In genomic region chr13:3896913-3897312, GRCm38 (mm10) we compare ENCODE assay signal across 9 mouse cellular contexts. TPM values are rescaled to one million over a fixed set of nuclear protein-coding genes. Genes with fewer than 3 reads are reported as not detected.
DNase-seq lines count a peak whose midpoint lies in the region; ATAC-seq and TF ChIP-seq lines count a peak whose summit lies in the region.
"Had no signal": no experiment of that assay in that cellular context is flagged by ENCODE, and none has a peak within 500 bp of the region (broad histone marks: within the 10 kb centered on the region; RNA-seq: fewer than 3 reads in every experiment).

No protein-coding gene starts in this region.

- no peaks in the 10 kb centered on the region for H3K36me3 ChIP-seq in hindbrain, embryonic 14.5 days (replicated peaks; ENCODE audit: control insufficient read depth, insufficient read depth)
- H3K36me3 ChIP-seq in hindbrain, embryonic 16.5 days (ENCODE audit: control insufficient read depth, insufficient read depth, low read length), result no peaks in the 10 kb centered on the region
- H3K36me3 ChIP-seq in ES-E14 (ENCODE audit: control insufficient read depth, insufficient read depth, low read length, poor library complexity, severe bottlenecking), result peaks cover 4% of the 10 kb centered on the region; the same call in 1 of the 2 replicates

- no peak overlapping the region for H3K9ac ChIP-seq in hindbrain, embryonic 14.5 days
- H3K9ac ChIP-seq in hindbrain, embryonic 16.5 days (ENCODE audit: low read depth, low read length), result no peak overlapping the region
- no peak overlapping the region for H3K9ac ChIP-seq in ES-E14 (ENCODE audit: insufficient read depth, low read depth, low read length, poor library complexity, severe bottlenecking)
- H3K9ac ChIP-seq: embryonic facial prominence, embryonic 15.5 days had no signal

- no peak overlapping the region for H3K4me3 ChIP-seq in hindbrain, embryonic 14.5 days (replicated peaks; ENCODE audit: low read length)
- no peak overlapping the region for H3K4me3 ChIP-seq in hindbrain, embryonic 16.5 days (ENCODE audit: low read length)
- H3K4me3 ChIP-seq in ES-E14 (ENCODE audit: insufficient read depth in 1 of 2, low read depth in 1 of 2, low read length in 2 of 2, poor library complexity in 1 of 2, severe bottlenecking in 1 of 2), result no peak overlapping the region
- H3K4me3 ChIP-seq in cerebellum, adult 2 months (replicated peaks; ENCODE audit: insufficient read depth, low read depth, low read length), result no peak overlapping the region
- H3K4me3 ChIP-seq: embryonic facial prominence, embryonic 15.5 days had no signal

- H3K27ac ChIP-seq in hindbrain, embryonic 14.5 days, result no peak overlapping the region
- no peak overlapping the region for H3K27ac ChIP-seq in hindbrain, embryonic 16.5 days (ENCODE audit: low read depth, low read length)
- no peak overlapping the region for H3K27ac ChIP-seq in ES-E14 (ENCODE audit: insufficient read depth, low read depth, low read length, poor library complexity, severe bottlenecking)
- H3K27ac ChIP-seq in cerebellum, adult 2 months (ENCODE audit: insufficient read depth, low read length), result no peak overlapping the region
- H3K27ac ChIP-seq: embryonic facial prominence, embryonic 15.5 days had no signal

- no peak for ATAC-seq in hindbrain, embryonic 14.5 days (ENCODE audit: low FRiP score)
- ATAC-seq in hindbrain, embryonic 16.5 days, result no peak; the same call in 1 of the 2 replicates

- H3K4me2 ChIP-seq in hindbrain, embryonic 14.5 days (replicated peaks), result no peak overlapping the region
- H3K4me2 ChIP-seq in hindbrain, embryonic 16.5 days (ENCODE audit: low read length), result no peak overlapping the region
- H3K4me2 ChIP-seq: embryonic facial prominence, embryonic 15.5 days had no signal

- H3K4me1 ChIP-seq in hindbrain, embryonic 14.5 days (replicated peaks; ENCODE audit: control insufficient read depth, insufficient read depth, low read length), result peaks cover 5% of the 10 kb centered on the region; the same call in 1 of the 2 replicates
- H3K4me1 ChIP-seq in hindbrain, embryonic 16.5 days (ENCODE audit: control insufficient read depth, insufficient read depth, low read depth, low read length), result peaks cover 3% of the 10 kb centered on the region
- peaks cover 2 to 6% of the 10 kb centered on the region in 2 experiments; a peak in 1 of 4 replicates for H3K4me1 ChIP-seq in ES-E14 (ENCODE audit: control insufficient read depth in 2 of 2, insufficient read depth in 2 of 2, low read length in 2 of 2, poor library complexity in 1 of 2)
- no peaks in the 10 kb centered on the region for H3K4me1 ChIP-seq in cerebellum, adult 2 months (ENCODE audit: control insufficient read depth, insufficient read depth, low read length)

- no peaks in the 10 kb centered on the region for H3K9me3 ChIP-seq in hindbrain, embryonic 14.5 days (ENCODE audit: control insufficient read depth, low read length)
- no peaks in the 10 kb centered on the region for H3K9me3 ChIP-seq in hindbrain, embryonic 16.5 days (ENCODE audit: control insufficient read depth, low read length)
- H3K9me3 ChIP-seq in ES-E14 (ENCODE audit: control insufficient read depth, insufficient read depth, low read depth, low read length), result no peaks in the 10 kb centered on the region
- H3K9me3 ChIP-seq: embryonic facial prominence, embryonic 15.5 days had no signal

- H3K27me3 ChIP-seq in hindbrain, embryonic 14.5 days (ENCODE audit: control insufficient read depth, insufficient read depth, low read length), result peaks cover 4% of the 10 kb centered on the region; the same call in 1 of the 2 replicates
- H3K27me3 ChIP-seq in hindbrain, embryonic 16.5 days (replicated peaks; ENCODE audit: control insufficient read depth, insufficient read depth, low read length), result peaks cover under 1% of the 10 kb centered on the region; the same call in 1 of the 2 replicates
- H3K27me3 ChIP-seq in cerebellum, adult 2 months (ENCODE audit: control insufficient read depth, insufficient read depth, low read length), result no peaks in the 10 kb centered on the region
- H3K27me3 ChIP-seq: embryonic facial prominence, embryonic 15.5 days had no signal

- DNase-seq in hindbrain, embryonic 14.5 days (ENCODE audit: low spot score), result peak; percentile 90
- DNase-seq in ES-E14 (ENCODE audit: low read depth, low spot score), result peak; percentile 54
- DNase-seq in cerebellum, adult 2 months, result peak; percentile 71 to 77
- DNase-seq in frontal cortex, postnatal 36 days (ENCODE audit: low spot score in 2 of 2), result peak; percentile 71 to 85
- DNase-seq in layer of hippocampus, adult 8-10 months (ENCODE audit: low spot score in 2 of 2), result peak; percentile 48 to 83
- peak; percentile 92 for DNase-seq in lung, postnatal 36 days
- DNase-seq in spleen, postnatal 36 days (ENCODE audit: low spot score in 2 of 2), result peak; percentile 67 to 71

- TF ChIP-seq POLR2A in cerebellum, adult 2 months (IDR thresholded peaks at IDR 0.05; ENCODE audit: borderline replicate concordance, insufficient read depth, low read length), result no peak

- in situ Hi-C loops in ES-E14 (cut with MboI; ENCODE audit: low sequenced_read_pairs in 2 of 2, unreplicated experiment in 2 of 2), result loop anchor here in 1 of 2 experiments (25.0 kb wide), 1 partner anchor 235 kb away; no protein-coding TSS in a partner anchor

- TF ChIP-seq CTCF in cerebellum, adult 2 months (IDR thresholded peaks at IDR 0.05; ENCODE audit: borderline replicate concordance, insufficient read depth, low read depth, low read length), result peak; percentile 80

- 38% methylated on average over 5 of the region's 5 CpGs for WGBS in hindbrain, embryonic 14.5 days
- 44% methylated on average over 5 of the region's 5 CpGs for WGBS in hindbrain, embryonic 16.5 days
- 34% methylated on average over 5 of the region's 5 CpGs for WGBS in cerebellum, adult 2 months

TF ChIP-seq in ES-E14, 5 proteins besides CTCF, POLR2A, EP300 and RAD21:
- no peak for TF ChIP-seq CHD2 (IDR thresholded peaks at IDR 0.05; ENCODE audit: low read depth, low read length)
- TF ChIP-seq ZC3H11A (IDR thresholded peaks at IDR 0.05; ENCODE audit: borderline replicate concordance, low read depth, low read length), result peak; percentile 75; the same call in 1 of the 2 replicates

RNA-seq across cellular contexts. Expression of gene Net1, which starts 21.1 kb away (rescaled TPM):
- polyA plus RNA-seq in hindbrain, embryonic 14.5 days (2014; fragmentation: Nextera tagmentation; extraction: Ambion mirVana), result 10.2 and 12.1 TPM in 2 replicates
- 11.7 and 12.9 TPM in 2 replicates for polyA plus RNA-seq in hindbrain, embryonic 16.5 days (2015; fragmentation: Nextera tagmentation; extraction: Ambion mirVana)
- total RNA-seq in ES-E14 (2012; rRNA removed), result 17.4 and 21.1 TPM in 2 replicates
- 7.8 and 8.6 TPM in 2 replicates for polyA plus RNA-seq in cerebellum, adult 2 months (2012; rRNA removed)
- 10 to 100 TPM; 35.6 to 49.4 (median 41.1) TPM for total RNA-seq in layer of hippocampus, adult 8-10 months (2022)

RNA-seq across cellular contexts. Expression of gene Tubal3, which starts 21.2 kb away (rescaled TPM):
- not detected in 2 replicates for polyA plus RNA-seq in hindbrain, embryonic 14.5 days (2014; fragmentation: Nextera tagmentation; extraction: Ambion mirVana)
- polyA plus RNA-seq in hindbrain, embryonic 16.5 days (2015; fragmentation: Nextera tagmentation; extraction: Ambion mirVana), result not detected in 2 replicates
- total RNA-seq in ES-E14 (2012; rRNA removed), result not detected in 2 replicates
- polyA plus RNA-seq in cerebellum, adult 2 months (2012; rRNA removed), result not detected in 2 replicates
- total RNA-seq in layer of hippocampus, adult 8-10 months (2022), result not detected
- polyA plus RNA-seq: embryonic facial prominence, embryonic 15.5 days had no signal

RNA-seq across cellular contexts. Expression of gene Calm5, which starts 42.9 kb away (rescaled TPM):
- not detected in 2 replicates for polyA plus RNA-seq in hindbrain, embryonic 14.5 days (2014; fragmentation: Nextera tagmentation; extraction: Ambion mirVana)
- polyA plus RNA-seq in hindbrain, embryonic 16.5 days (2015; fragmentation: Nextera tagmentation; extraction: Ambion mirVana), result not detected in 2 replicates
- not detected in 2 replicates for total RNA-seq in ES-E14 (2012; rRNA removed)
- not detected in 2 replicates for polyA plus RNA-seq in cerebellum, adult 2 months (2012; rRNA removed)
- not detected for total RNA-seq in layer of hippocampus, adult 8-10 months (2022)

RNA-seq across cellular contexts. Expression of gene Ucn3, which starts 48.2 kb away (rescaled TPM):
- 0.13 TPM in 1 of 2 replicates, not detected in the other for polyA plus RNA-seq in hindbrain, embryonic 14.5 days (2014; fragmentation: Nextera tagmentation; extraction: Ambion mirVana)
- polyA plus RNA-seq in hindbrain, embryonic 16.5 days (2015; fragmentation: Nextera tagmentation; extraction: Ambion mirVana), result 0.20 and 0.31 TPM in 2 replicates
- not detected in 2 replicates for total RNA-seq in ES-E14 (2012; rRNA removed)
- not detected in 2 replicates for polyA plus RNA-seq in cerebellum, adult 2 months (2012; rRNA removed)
- total RNA-seq in layer of hippocampus, adult 8-10 months (2022), result not detected
- polyA plus RNA-seq: embryonic facial prominence, embryonic 15.5 days had no signal

RNA-seq across cellular contexts. Expression of gene Calm4, which starts 59.4 kb away (rescaled TPM):
- not detected in 2 replicates for polyA plus RNA-seq in hindbrain, embryonic 14.5 days (2014; fragmentation: Nextera tagmentation; extraction: Ambion mirVana)
- polyA plus RNA-seq in hindbrain, embryonic 16.5 days (2015; fragmentation: Nextera tagmentation; extraction: Ambion mirVana), result 0.17 and 0.18 TPM in 2 replicates
- total RNA-seq in ES-E14 (2012; rRNA removed), result not detected in 2 replicates
- not detected in 2 replicates for polyA plus RNA-seq in cerebellum, adult 2 months (2012; rRNA removed)
- total RNA-seq in layer of hippocampus, adult 8-10 months (2022), result not detected
